Mouse (Mus musculus) CH12.LX (cell line): ENCODE measurements around the gene Aig1.

Experiments
- CHD1 ChIP-seq: IDR thresholded peaks from 2 replicates; pipeline ENCODE4 v1.6.1; 2012; ENCODE audit warnings: low read depth, low read length, improper control_type of control experiment, inconsistent platforms
- CTCF ChIP-seq, 2 experiments: IDR thresholded peaks in 1 of 2; conservative IDR thresholded peaks in 1 of 2; 2 replicates each; pipeline ENCODE4 v1.5.1; 2011 to 2012; ENCODE audit warnings: low read depth in 2 of 2, low read length in 2 of 2, improper control_type of control experiment in 1 of 2, inconsistent platforms in 1 of 2, mild to moderate bottlenecking in 1 of 2, moderate library complexity in 1 of 2
- EP300 ChIP-seq: IDR thresholded peaks from 2 replicates; pipeline ENCODE4 v1.6.1; 2011; ENCODE audit warnings: low read length, improper control_type of control experiment
- IRF4 ChIP-seq: IDR thresholded peaks from 2 replicates; pipeline ENCODE4 v1.6.1; 2014; ENCODE audit warnings: low read depth, mild to moderate bottlenecking, inconsistent platforms, low read length, improper control_type of control experiment
- MAFK ChIP-seq: IDR thresholded peaks from 2 replicates; pipeline ENCODE4 v1.6.1; 2011; ENCODE audit warnings: low read length, improper control_type of control experiment; ENCODE audit not compliant: insufficient replicate concordance
- MAZ ChIP-seq: IDR thresholded peaks from 2 replicates; pipeline ENCODE4 v1.6.1; 2012; ENCODE audit warnings: low read depth, mild to moderate bottlenecking, inconsistent platforms, low read length, improper control_type of control experiment, moderate library complexity
- PAX5 ChIP-seq: IDR thresholded peaks from 2 replicates; pipeline ENCODE4 v1.6.1; 2012; ENCODE audit warnings: low read length, inconsistent platforms, mixed read lengths
- POLR2A ChIP-seq: IDR thresholded peaks from 2 replicates; pipeline ENCODE4 v1.6.1; 2011; ENCODE audit warnings: low read depth, mild to moderate bottlenecking, improper control_type of control experiment, low read length
- POLR2AphosphoS2 ChIP-seq: IDR thresholded peaks from 2 replicates; pipeline ENCODE4 v1.6.1; 2011; ENCODE audit warnings: low read depth, low read length, improper control_type of control experiment
- RAD21 ChIP-seq: IDR thresholded peaks from 2 replicates; pipeline ENCODE4 v1.6.1; 2011; ENCODE audit warnings: low read depth, mild to moderate bottlenecking, low read length, improper control_type of control experiment, moderate library complexity
- SMC3 ChIP-seq: IDR thresholded peaks from 2 replicates; pipeline ENCODE4 v1.6.1; 2011; ENCODE audit warnings: low read depth, low read length, improper control_type of control experiment
- USF1 ChIP-seq: IDR thresholded peaks from 2 replicates; pipeline ENCODE4 v1.6.1; 2014; ENCODE audit warnings: low read depth, mild to moderate bottlenecking, inconsistent platforms, low read length, improper control_type of control experiment
- ZMIZ1 ChIP-seq: IDR thresholded peaks from 2 replicates; pipeline ENCODE4 v1.6.1; 2012; ENCODE audit warnings: low read depth, mild to moderate bottlenecking, inconsistent platforms, low read length, improper control_type of control experiment
- ZNF384 ChIP-seq: IDR thresholded peaks from 2 replicates; pipeline ENCODE4 v1.6.1; 2012; ENCODE audit warnings: low read depth, low read length, improper control_type of control experiment, inconsistent platforms

- TF ChIP-seq IRF4 (no peak), POLR2A (no peak), MAZ (no peak), RAD21 (no peak), USF1 (no peak), CTCF (conservative IDR thresholded peaks at IDR 0.05 in 1 of 2, IDR thresholded peaks at IDR 0.05 in 1 of 2; ENCODE audit: low read depth in 2 of 2, low read length in 2 of 2) (no peak), POLR2AphosphoS2 (no peak), PAX5 (no peak), EP300 (no peak), CHD1 (no peak), ZMIZ1 (no peak), SMC3 (no peak), ZNF384 (no peak), MAFK (no peak)
These were observed 36.8 kb upstream of the Aig1 start for GRCm38 (mm10) chr10:13905618-13906017.
